Mouse (Mus musculus) erythroid progenitor cell, adult 5-6 weeks (primary cell): Measurements from ENCODE around the gene Zkscan4. TPM values are rescaled to one million over a fixed set of nuclear protein-coding genes. Genes with fewer than 3 reads are reported as not detected.
"Not testable (repeated sequence)": the region's sequence is repeated elsewhere in the genome, so short reads cannot be mapped to it uniquely, and the experiment has no call there.

ENCODE experiments used
- ATAC-seq: replicated peaks from 2 replicates; pipeline ENCODE4 v1.8.0; 2016; ENCODE audit warnings: moderate number of reproducible peaks, mild to moderate bottlenecking, moderate TSS enrichment, inconsistent platforms; ENCODE audit not compliant: poor library complexity, low FRiP score, severe bottlenecking
- total RNA-seq, 2 experiments: library from RNA; stranded (forward) in 1 of 2; stranded (reverse) in 1 of 2; fragments of 150-400 nt in 1 of 2; fragments of 186-747, 209-891 nt in 1 of 2; gene quantifications; 2 replicates each; pipeline versions ENCODE4 v1.2.3 to v1.2.4; 2015 to 2017; ENCODE audit warnings: low replicate concordance in 2 of 2

Gene Zkscan4
- total RNA-seq (2015; ENCODE audit: low replicate concordance), result not detected in 2 replicates
- not detected in 2 replicates for total RNA-seq (2017; ENCODE audit: low replicate concordance)

DNA sequence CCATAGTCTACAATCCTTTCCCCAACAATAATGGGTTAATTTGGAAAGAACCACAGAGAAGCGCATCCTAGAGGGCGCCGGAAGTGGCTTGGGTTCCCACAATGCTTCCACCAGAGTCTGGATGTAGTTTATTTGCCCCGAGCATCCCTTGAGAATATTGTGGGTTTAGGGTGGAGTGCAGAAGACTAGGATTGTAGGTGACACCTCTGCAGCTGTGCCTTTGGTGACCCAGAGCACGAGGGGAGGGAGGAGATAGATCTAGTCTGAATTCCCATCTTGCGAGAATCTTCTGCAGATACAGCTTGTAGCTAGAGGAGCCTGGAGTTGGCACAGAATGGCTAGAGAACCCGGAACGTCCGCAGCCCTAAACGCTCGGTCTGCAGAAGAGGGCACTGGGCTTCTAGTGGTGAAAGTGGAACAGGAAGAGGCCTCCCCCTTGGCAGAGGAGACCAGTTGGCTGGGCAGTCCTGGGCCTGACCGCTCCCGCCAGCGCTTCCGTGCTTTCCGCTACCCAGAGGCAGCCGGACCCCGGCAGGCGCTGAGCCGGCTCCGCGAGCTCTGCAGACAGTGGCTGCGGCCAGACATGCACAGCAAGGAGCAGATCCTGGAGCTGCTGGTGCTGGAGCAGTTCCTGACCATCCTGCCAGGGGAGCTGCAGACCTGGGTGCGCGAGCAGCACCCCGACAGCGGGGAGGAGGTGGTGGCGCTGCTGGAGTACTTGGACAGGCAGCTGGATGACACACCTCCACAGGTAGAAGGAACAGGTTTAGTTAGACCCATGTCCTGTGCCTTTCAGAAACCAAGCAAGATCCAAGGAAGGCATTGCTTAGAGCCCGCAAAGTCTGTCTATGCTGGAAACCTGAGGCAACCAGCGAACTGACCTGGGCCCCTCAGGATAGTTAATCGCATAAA, at the start of gene Zkscan4, which contains the start of gene Gm10065:
Gene Zkscan4 (plus strand): TSS at position 149 of the 912 bp plus-strand sequence.
Gene Gm10065 (minus strand): TSS at position 683 of the 912 bp plus-strand sequence.
- not testable (repeated sequence) for ATAC-seq

DNA sequence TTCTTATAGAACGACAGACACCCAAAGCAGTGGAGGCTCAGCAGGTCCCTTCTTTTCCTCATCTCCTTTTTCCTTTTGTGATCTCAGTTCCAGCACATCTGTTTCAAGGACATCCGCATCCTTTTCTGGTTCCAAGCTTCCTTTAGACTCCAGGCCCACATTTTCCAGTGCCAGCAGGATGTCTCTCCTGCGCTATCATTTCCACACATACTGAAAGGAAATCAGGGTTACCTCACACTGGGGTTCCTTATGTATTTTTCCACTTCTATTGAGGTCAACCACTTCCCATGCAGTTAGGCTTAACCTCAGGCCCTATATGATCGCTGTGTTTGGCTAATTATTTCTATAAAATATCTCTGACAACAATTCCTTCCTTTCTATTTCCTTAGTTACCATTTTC, 43.2 kb upstream of the Zkscan4 start:
- no peak for ATAC-seq

DNA sequence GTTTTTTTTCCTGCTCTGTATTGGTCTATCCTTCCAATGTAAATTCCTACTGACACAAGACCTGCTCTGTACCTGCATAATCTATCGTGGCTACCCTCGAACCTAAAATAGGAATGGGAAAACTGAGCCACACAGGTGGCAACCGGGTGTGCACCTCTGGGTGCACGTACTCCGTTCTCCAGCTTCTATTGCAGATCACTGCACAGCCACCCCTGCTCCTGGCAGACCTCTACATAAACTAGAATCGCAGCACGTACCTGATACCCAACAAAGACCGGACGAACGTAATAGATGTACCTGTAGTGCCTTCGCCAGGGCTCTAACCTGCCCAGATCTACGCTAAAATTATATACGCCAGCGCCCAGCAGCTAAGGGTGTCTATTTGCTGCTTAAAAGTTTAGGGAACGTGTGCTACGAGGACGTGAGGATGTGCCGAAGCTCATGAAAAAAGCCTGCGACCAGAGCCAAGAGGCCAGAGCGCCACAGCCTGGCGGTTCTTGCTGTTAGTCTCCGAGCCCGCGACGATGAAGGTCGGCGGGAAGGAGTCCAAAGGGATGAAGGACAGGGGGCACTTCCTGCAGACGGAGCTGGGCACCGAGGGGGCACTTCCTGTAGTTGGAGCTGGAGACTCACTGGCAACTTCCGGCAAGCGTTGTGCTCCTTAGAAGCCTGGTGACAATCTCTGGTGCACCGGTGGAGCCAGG, 38.1 kb upstream of the Zkscan4 start, which contains the start of gene Pgbd1:
Gene Pgbd1 (minus strand): TSS at position 556 of the 704 bp plus-strand sequence.
- peak; percentile 78 for ATAC-seq

DNA sequence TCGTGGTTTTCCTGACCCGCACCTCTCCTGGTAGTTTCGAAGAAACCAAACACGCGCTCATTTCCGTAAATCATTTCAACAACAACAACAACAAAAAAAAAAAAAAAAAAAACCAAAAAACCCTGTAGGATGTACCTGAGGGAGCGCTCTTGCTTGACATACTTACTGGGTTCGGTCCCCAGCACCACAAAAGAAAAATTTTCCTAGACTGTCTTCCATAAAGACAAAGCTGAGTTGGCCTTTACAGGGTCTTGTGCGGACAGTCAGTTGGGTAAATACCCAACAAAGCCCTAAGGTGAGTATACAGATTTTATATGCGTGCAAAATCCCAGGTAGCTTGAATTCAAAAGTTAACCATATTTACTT, 37.5 kb upstream of the Zkscan4 start:
- ATAC-seq, result no peak

DNA sequence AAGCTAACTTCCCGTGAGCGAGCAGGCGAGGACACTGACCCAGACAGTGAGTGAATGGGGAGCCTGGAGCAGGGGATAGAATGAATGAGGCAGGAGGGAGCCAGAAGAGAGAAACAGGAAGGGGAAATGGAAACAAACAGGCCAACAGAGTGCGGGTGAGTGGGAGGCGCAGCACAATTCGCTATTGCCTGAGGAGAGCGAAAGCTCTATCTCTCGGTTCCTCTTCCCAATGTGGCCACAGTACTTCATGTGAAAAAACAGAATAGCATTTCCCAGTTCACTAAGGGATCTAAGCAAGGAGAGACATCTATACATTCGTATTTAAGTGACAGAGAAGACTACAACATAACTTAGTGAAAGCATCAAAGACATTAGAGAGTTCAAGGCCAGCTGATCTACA, 31.9 kb upstream of the Zkscan4 start:
- ATAC-seq, result no peak

DNA sequence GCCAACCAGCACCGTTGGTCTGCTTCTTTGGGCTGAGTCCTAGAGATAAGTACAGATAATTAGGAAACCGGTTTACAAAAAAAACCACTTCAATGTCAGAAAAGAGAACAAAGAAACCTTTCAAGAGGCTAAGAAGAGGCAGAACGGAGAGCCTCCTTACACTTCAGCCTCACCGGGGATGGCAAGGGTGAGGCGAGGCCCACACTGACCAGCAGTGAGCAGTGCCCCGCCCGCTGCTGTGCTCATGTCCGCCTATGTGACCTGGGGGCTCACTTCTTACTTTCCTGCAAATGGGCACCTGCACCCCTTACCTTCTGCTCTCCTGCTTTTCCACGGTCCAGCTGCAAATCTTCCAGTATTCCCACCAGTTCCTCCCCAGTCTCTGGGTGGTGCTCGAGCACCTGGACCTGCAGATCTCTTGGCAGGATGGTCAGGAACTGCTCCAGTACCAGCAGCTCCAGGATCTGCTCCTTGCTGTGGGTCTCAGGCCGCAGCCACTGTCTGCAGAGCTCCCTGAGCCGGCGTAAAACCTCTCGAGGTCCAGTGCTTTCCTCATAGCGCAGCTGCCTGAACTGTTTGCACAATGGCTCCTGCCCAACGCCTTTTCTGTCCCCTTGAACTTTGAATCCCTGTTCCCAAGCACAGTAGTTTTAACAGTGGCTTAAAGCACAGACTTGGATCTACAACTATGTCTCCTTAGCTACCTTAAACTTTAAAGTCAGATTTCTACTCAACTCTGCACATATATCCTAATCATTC, 30.7 kb upstream of the Zkscan4 start:
- ATAC-seq, result no peak

DNA sequence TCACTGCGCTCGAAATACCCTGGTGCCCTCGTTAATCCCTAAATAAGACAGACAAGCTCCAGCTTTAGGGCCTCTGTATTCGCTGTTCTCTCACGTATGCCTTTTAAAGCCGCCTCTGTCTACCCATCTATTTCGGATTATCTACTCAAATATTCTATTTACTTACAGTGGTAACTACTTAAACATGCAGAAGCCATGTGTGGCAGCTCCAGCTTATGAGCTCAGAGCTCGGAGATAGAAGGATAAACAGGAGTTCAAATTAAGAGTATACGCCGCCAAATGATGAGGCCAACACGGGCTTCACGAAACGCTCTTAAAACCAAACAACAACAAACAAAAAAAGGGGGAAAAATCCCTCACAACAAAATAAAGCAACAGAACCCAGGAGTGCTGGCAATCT, 25.7 kb upstream of the Zkscan4 start:
- no peak for ATAC-seq

DNA sequence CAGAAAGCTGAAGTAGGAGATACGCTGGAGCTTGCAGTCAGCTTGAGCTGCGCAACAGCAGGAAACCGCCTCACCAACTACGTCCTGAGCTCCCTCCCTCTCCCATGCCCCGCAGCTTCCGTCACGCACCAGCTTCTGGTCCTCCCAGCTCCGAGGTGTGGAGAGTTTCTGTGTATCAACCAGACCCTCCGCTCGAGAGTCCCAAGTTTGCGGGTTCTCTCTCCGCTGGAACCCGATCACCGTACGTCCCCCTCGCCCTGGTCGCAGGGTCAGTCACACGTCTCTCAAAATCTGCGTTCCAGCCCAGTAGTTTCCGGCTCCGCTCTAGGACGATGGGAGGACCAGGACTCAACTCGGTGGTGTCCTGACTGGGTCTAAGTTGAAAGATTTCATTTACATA, 25.3 kb upstream of the Zkscan4 start, which contains the start of gene Zscan26:
Gene Zscan26 (minus strand): TSS at position 282 of the 400 bp plus-strand sequence.
- no peak; the same call in 1 of the 2 replicates for ATAC-seq

DNA sequence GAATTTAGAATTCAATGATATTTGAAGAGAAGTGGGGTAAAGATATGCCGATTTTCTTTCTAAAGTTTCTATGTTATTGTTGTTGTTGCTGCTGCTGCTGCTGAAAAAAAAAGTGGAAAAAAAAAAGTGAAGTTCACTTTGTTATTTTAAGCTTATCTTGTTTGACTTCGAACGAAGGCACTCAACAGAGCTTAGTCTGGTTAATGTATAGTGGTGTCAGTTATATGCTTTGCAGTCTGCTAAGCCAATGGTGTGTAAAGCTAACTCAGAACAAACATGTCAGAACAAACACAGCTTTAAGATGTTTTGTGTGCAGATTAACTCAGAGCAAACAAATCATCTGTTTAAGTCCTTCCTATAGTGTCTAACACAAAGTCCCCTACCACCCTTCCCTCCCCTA, 24.6 kb upstream of the Zkscan4 start:
- no peak for ATAC-seq

DNA sequence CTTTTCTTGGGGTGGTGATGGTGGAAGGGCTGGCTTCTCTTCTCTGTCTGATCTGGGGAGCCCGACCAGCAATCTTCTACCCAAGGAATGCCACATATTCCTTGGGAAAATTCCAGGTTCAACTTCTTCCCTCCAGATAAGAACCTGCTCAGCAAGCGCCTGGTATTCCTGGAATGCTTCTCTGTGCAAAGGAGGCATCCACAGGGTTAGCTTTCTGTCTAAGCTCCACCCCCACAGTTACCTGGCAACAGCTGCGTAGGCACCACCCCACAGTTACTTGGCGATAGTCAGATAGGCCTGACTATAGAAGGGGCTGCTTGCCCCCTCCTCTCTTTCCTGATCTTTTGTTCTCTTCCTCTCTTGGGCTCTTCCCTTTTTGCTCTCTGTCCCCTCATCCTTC, 22.4 kb upstream of the Zkscan4 start:
- ATAC-seq, result no peak

DNA sequence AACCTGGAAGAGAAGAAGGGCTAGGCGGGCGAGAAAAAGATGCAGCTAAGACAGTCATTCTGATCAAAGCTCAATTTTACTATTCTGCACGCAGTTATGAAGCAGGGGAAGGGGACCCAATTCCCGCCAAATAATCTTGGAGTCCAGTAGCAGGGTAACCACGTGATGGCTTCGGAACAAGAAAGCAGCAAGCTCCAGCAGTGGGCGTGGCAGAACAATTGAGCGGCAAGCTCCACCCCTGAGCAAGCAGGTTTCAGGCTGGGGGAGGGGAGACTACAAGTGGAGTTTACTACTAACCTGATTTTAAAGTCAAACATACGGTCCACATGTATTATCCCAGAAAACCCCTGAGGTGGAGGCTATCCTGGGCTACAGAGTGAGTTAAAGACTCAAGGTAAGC, 16.2 kb upstream of the Zkscan4 start:
- ATAC-seq, result not testable (repeated sequence)

DNA sequence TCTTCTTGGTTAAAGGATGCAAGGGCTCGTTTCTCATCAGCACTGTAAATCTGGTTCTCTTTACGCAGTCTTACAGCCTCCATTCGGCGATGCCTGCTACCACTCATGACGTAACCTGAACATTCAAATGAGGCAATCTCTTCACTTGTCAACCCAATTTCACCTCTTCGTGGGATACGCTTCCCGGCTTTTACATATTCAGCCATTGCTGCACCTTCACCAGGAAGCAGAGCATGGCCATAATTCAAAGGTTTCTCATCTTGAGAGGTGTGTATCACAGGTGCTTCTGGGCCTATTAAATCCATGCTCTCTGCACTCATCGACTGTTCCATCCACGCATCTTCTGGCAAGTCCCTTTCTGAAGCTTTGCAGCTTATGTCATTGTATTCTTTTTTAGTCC, 11.4 kb upstream of the Zkscan4 start:
- ATAC-seq, result no peak

DNA sequence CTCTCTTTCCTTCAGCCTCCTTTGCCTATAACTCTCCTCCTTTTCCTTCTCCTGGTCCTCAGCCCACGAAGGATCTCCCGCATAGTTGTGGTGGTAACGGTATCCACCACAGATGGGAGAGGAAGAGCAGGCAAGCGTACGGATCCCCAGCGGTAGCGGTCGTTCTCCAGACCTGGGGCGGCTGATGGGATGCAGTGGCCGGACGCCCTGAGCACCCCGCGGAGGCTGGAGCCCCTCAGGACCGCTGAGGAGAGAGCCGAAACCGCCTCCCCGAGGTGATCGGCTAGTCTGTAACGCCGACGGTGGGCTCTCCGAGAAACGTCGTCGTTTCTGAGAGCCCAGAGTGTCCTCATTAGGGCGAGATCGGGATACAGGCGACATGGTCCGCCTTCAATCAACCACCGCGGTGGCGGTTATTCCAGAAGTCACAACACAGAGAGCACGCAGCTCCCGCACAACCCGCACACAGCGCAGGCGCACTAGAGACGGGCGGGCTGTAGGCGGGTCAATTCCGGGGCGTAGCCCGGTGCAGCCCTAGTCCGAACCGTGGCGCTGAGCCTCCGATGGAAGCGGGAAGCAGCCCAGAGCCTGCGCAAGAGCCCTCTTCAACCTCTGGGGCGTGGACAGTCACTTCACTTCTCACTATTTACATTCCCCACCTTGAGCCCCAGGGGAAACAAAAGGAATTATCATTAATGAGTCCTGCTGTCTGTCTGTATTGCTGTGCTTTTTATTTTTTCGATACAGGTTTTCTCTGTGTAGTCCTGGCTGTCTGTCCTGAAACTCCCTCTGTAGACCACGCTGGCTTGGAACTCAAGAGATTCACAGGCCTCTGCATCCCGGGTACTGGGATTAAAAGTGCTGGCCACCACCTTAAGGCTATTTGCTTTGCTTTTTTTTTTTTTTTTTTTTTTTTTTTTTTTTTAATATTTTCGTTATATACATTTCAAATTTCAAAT, 10.4 kb upstream of the Zkscan4 start, which contains the start of gene Nkapl:
Gene Nkapl (minus strand): TSS at position 449 of the 959 bp plus-strand sequence.
- peak; percentile 100 for ATAC-seq

DNA sequence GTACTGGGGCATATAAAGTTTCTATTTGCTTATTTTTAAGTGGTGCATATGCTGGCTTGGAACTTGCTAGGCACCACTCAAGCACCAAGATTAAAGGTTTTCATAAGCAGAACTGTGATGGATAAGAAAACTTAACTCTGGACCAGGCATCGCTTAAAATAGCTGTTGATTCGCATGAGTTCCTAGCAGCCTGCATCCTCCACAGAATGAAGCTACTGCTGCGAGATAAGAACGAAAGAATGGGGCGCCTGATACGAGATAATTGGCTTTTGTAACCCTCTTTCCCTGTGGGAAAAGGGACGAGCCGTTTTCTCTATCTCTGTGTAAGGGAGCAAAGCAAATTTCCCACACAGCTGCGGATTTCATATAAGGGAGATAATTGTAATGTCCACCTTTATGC, 9.6 kb upstream of the Zkscan4 start:
- ATAC-seq, result no peak

DNA sequence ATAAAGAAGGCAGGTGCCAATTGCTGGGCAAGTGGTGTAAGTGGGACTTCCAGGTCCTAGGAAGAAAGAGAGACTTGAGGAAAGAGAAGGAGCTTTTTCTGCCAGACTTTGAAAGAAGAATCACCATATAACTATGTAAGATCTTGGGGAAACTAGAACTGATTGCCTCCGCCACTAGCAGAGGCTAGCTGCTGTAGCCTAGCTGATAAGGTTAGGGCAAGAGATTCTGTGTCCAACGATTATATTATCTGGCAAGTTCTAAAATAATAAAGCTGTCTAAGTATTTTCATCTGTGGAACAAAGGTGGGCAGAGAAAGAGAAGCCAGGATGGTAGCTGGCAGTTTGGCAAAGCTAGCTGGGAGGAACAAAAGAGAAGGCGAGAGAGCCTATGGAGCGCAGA, 6.3 kb upstream of the Zkscan4 start:
- ATAC-seq, result no peak

DNA sequence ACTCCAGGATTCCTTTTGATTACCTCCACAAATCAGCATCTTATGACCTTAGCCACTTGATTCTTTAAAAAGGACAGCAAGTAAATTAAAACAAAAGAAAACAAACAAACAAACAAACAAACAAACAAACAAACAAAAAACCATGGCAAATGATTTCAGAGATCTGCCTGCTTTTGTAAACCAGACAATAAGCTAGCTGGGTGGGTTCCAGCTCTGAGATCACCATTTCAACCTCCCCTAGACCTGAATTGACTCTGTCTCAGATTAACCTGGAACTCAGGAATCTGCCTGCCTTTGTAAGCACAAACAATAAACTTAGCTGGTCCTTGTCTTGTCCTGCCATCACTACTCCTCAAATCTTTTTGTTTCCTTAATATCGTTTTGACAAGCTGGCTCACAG, 8.2 kb downstream of the Zkscan4 start:
- no peak for ATAC-seq

DNA sequence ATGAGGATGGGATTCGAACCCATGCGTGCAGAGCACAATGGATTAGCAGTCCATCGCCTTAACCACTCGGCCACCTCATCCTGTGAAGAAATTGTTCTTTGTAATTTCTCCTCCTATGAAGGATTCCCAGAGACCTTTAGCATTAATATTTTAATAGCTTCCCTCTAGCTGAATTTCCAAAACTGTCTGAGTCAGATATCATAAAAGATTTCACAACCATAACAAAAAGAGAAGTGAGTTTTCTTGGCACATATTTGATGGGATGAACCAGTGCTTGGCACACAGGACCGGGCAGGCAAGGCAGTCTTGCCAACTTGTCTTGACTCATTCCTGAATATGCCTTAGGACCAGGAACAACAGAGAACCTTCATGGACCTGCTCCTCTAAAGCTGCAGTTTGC, 14.1 kb downstream of the Zkscan4 start:
- ATAC-seq, result no peak

DNA sequence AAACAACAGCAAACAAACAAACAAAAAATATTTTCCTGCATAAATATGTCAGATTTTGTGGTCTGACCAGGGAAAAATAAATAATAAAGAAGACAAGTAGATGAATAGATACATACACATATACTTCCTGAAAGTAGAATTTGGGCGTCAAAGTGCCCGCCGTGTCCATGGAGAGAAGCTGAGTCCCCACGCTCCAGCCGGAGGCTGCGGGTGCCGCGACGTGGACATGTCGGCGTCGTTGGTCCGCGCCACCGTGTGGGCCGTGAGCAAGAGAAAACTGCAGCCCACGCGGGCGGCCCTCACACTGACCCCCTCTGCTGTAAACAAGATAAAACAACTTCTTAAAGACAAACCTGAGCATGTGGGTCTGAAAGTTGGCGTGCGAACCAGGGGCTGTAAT, 16.4 kb downstream of the Zkscan4 start, which contains the start of gene AK157302:
Gene AK157302 (plus strand): TSS at position 144 of the 400 bp plus-strand sequence.
- no peak for ATAC-seq

DNA sequence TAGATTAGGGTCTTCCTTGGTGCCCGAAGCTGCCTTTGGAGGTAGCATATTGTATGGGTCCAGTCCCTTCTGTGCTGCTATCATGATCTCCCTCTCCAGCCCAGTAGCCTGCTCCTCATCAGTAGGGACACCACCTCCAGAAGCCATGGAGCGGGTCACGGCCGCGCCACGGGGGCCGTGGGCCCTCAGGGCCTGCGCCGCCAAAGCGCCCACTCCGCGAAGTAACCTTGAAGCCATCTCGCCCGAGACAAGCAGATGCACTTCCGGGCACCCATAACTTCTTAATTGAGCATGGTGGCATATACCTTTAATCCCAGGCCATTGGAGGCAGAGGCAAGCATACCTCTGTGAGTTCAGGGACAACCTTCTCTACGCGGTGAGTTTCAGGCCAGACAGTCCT, 22.5 kb downstream of the Zkscan4 start, which contains the start of gene Gm11273:
Gene Gm11273 (minus strand): TSS at position 237 of the 400 bp plus-strand sequence.
- peak; percentile 77 for ATAC-seq
